Mouse (Mus musculus) v-Abl transformed pro-B cells (cell line): Measurements from ENCODE around the gene Krt36.

Source experiments
- in situ Hi-C, 2 experiments: fragments of 400-800 bp; cut with MboI; formaldehyde crosslinking; loops; one replicate each; pipeline ENCODE4 v1.15.1; 2025; ENCODE audit not compliant: unreplicated experiment in 2 of 2

Gene Krt36

GRCm38 (mm10) chr11:100105576-100106122 is at the start of gene Krt36:
TSS of gene Krt36 (minus strand) at chr11:100105626.
- in situ Hi-C loops = no loop called here

GRCm38 (mm10) chr11:100148615-100149330 is 43.3 kb upstream of the Krt36 start, which contains the start of gene Krt19:
TSS of gene Krt19 (minus strand) at chr11:100148665.
- in situ Hi-C loops = no loop called here

GRCm38 (mm10) chr11:100147566-100148353 is 42.3 kb upstream of the Krt36 start:
- in situ Hi-C loops = no loop called here

DNA sequence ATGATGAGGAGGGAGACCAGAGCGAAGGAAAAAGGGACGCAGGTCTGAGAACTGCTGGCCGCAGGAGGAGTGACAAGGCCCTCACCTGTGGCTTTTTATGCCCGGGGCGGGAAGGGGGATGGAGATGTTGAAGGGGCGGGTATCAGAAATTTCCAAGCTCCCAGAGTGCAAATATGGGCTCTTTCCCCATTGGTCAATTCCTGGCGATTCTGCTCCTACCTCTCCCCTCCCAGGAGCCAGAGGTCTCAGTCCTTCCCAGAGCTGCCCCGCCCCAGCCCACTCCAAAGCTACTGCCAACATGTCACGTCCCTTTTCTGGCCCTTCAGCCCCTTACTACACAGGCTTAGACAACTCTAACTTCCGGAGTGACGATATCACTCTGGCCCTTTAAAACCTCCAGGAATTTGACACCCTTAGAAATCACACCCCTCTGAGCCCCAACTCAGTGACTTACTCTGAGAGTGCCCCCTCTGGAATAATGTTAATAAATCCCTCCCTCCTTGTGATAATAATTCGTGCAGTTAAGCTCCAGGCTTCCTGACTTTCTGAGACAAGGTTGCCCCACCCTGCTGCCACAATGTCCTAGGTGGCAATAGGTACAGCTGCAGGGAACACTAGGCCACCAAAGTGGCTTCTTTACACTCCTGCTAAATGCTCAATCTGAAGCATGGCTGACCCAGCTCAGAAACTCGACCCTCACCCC is 40.6 kb upstream of the Krt36 start:
- in situ Hi-C loops = no loop called here

DNA sequence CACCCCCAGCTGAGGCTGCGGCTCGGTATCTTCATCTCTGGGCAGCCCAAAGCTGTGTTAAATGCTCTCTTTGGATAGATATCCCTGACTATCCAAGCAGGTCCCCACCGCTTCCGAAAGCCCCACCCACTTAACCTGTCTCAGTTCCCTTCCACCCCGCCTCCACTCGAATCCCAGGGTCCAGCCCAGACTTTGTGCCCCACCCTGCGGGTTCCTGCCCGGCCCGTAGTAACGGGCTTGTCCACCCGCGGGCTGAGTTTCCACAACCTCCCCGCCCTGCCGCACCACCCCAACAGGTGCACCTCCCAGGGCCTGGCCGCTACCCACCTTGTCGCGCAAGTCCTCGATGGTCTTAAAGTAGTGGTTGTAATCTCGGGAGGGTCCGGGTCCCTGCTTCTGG is 39.7 kb upstream of the Krt36 start:
- in situ Hi-C loops = no loop called here

GRCm38 (mm10) chr11:100140966-100141365 is 35.5 kb upstream of the Krt36 start:
- in situ Hi-C loops = no loop called here

DNA sequence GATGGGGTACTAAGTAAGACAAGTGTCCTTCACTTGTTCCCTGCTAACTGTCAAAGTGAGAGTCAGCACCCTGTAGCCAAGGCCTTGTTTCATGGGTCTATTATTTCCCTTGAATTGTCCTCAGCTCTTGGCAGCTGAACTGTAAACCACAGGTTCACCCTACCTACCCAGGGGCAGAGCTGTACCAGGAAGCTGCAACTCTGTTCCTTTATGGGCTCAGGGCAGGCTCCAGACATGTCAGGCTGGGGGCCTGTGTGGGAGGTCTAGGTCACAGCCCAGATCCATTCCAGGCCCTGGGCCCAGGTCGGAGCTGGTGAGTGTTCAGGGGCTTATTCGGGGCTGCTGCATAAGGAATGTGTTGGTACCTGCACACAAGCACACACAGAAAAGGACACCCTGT is 34.0 kb upstream of the Krt36 start:
- in situ Hi-C loops = no loop called here

DNA sequence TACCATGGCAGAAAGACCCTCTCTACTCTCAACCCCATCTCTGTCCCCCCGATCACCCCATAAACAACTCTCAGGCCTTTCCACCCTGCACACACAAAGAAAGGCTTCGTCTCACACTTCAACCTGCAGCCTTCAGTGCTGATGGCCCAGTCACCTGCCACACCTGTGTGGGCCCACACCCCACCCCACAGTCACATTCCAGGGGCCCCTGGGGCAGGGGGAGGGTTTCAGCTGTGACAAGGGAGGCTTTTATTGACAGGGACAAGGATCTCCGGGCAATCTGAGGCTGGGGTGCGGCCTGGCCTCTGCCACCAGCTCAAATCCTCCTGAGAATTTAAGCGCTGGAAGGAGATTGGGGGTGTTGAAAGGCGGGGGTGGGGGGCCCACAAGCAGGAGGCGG is 33.4 kb upstream of the Krt36 start:
- in situ Hi-C loops = no loop called here

GRCm38 (mm10) chr11:100137693-100138092 is 32.3 kb upstream of the Krt36 start:
- in situ Hi-C loops = no loop called here

DNA sequence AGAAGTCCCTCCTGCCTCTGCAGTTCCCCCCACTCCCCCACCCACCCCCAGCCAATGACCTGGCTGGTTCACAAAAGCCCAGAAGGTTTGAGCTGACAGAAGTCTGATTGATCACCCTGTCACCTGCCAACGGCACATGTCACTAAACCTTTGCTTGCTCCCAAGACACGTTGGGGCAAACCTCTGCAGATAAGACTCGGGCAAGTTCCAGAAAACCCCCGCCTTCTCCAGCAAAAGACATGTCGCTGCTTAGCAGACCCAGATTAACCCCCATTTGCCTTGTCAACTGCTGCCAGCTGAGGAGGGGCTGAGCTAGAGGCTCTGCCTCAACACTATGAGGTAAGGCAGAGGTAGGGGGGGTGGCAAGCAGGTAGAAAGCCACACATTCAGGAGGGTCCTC is 31.1 kb upstream of the Krt36 start:
- in situ Hi-C loops = no loop called here

DNA sequence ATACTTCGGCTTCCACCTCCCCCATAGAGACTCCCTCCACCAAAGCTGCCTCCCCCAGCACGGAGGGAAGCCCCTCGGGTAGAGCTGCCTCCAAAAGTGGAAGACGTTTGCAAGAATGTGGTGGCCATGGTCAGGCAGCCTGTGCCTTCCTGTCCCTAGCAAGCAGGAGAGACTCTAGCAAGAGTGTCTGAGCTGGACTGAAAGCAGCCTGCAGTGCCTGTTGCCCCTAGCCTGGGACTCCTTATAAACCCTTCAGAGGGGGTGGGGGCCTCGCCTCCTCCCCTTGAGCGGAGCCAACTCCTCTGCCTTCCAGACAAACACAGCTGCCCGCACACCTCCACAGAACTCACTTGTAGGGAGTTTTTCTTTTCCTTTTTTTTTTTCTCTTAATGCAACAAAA is 30.3 kb upstream of the Krt36 start, which contains the start of gene Krt15:
TSS of gene Krt15 (minus strand) at position 198 of the 400 bp plus-strand sequence.
- in situ Hi-C loops = no loop called here

- in situ Hi-C loops = no loop called here
Measured at GRCm38 (mm10) chr11:100124901-100125300, 19.5 kb upstream of the Krt36 start.

DNA sequence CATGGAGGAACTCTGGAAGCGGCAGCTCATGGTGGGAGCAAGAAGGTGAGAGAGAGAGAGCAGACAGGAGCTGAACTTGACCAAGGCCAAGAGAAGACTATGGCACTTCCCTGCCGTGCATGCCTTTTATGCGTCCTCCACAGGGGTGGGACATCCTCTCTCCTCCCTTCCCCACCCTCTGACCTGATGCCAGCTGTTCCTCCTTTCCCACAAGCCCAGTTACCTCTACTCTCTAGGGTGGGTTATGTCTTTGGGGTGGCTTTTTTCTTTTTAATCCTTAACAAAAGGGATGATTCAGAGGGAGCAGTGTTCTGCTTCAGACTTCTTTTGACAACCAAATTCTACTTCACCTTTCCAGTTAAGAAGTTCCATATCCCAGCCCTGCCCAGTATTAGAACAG is 16.0 kb upstream of the Krt36 start, which contains the start of gene Krt13:
TSS of gene Krt13 (minus strand) at position 101 of the 400 bp plus-strand sequence.
- in situ Hi-C loops = no loop called here

- in situ Hi-C loops = no loop called here
Measured at GRCm38 (mm10) chr11:100120331-100120730, 14.9 kb upstream of the Krt36 start.

- in situ Hi-C loops = no loop called here
Measured at GRCm38 (mm10) chr11:100113742-100114029, 8.3 kb upstream of the Krt36 start.

DNA sequence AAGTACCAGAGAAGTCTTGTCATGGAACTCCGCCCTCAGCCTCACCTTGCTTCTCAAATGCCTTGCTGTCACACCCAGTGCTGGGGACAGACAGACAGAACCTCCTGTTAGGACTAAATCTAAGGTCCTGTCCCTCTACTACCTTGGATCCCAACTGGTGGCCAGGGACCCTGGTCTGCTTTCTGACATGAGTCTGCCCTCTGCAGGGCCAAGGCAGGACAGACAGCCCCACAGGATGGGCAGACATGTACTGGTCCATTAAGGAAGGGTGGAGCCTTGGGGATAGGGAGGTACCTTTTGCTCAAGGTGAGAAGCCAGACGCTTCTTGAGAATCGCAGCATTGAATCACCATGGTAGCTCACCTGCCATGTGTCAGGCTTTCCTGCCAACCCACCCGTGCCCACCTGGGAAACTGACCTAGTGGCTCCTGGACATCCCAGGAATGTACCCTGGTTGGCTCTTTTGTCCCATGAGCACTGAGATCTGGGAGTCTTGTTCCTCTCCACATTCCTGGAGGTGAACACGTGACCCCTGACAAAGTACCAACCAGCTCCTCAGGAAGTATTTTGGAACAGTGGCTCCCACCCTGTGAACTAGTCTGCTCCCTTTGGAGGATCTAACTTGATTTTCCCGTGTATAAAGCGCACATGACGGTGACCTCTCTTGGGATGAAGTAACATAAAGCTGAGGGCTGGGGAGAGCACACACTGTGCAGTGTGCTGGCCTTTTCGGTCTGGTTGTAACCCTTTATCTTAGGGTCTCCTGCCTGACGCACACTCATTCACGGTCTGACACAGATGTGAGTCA is 7.7 kb upstream of the Krt36 start:
- in situ Hi-C loops = no loop called here

DNA sequence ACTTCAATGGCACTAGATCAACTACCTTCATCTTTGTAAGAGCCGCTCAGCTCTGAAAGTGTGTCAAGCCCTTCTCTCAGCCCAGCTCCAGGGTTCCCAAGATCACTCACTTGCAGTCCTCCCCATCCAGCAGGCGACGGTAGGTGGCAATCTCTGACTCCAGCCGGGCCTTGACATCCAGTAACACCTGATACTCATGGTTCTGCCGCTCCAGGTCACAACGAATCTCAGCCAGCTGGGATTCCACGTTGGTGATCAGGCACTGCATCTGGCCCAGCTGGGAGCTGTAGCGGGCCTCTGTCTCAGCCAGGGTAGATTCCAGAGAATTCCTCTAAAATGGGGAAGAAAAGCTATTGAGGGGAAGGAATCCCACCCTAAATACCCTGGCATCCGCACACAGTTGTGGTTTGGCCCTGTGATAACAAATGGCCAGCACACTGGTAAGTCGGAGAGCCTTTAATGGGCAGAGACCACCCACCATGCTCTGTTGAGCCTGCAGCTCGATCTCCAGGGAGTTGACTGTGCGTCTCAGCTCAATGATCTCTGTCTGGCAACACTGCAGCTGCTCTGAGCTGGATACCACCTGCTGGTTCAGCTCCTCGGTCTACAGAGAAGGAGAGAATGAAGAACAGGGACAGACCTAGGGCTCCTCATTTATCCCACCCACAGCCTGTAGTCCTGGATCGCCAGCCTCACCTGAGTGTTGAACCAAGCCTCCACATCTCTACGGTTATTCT is 2.6 kb downstream of the Krt36 start:
- in situ Hi-C loops = no loop called here

DNA sequence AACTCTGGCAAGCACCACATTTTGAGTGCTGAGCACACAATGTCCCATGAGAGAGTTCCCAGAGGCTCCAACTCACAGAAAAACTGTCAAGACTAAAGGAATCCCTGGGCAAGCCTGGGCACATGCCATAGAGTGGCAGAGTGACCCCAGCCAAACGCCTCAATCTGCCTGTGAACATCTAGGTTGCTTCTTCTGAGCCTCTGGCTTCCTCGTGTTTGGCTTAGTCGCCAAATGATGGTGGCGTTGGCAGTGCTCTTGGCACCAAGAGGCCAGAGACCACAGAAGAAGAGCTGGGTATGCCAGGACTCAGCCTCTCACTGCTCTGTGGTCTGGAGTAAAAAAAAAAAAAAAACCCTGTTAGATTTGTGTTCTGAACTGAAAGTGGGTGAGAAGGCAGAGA is 5.0 kb downstream of the Krt36 start:
- in situ Hi-C loops = no loop called here

GRCm38 (mm10) chr11:100097819-100098218 is 7.6 kb downstream of the Krt36 start:
- in situ Hi-C loops = no loop called here

GRCm38 (mm10) chr11:100096141-100096540 is 9.3 kb downstream of the Krt36 start, which contains the start of gene Krt35:
TSS of gene Krt35 (minus strand) at chr11:100096241.
- in situ Hi-C loops = no loop called here
